In genomic region chr9:103725497-103725896, GRCm38 (mm10) we compare ENCODE assay signal across 14 mouse cellular contexts.
"Had no signal": no experiment of that assay in that cellular context is flagged by ENCODE, and none has a peak within 500 bp of the region (broad histone marks: within the 10 kb centered on the region; RNA-seq: fewer than 3 reads in every experiment).

No protein-coding gene starts in this region.

- ATAC-seq: midbrain, embryonic 16.5 days had no signal

- H3K4me3 ChIP-seq: kidney, embryonic 15.5 days; limb, embryonic 15.5 days; liver, embryonic 15.5 days; midbrain, embryonic 12.5 days had no signal

- DNase-seq: kidney, postnatal 14 days; layer of hippocampus, adult 9-11 months; layer of hippocampus, postnatal 36 days; lung, embryonic 14.5 days; lung, postnatal 10 days; lung, postnatal 4 days; right cerebral cortex, adult 18-20 months; right cerebral cortex, postnatal 25 days; thymus, postnatal 4 days had no signal

- H3K27me3 ChIP-seq: kidney, embryonic 15.5 days; limb, embryonic 15.5 days; liver, embryonic 15.5 days; midbrain, embryonic 12.5 days had no signal

- H3K36me3 ChIP-seq: kidney, embryonic 15.5 days; limb, embryonic 15.5 days; liver, embryonic 15.5 days; midbrain, embryonic 12.5 days had no signal

- H3K9me3 ChIP-seq: kidney, embryonic 15.5 days; limb, embryonic 15.5 days; liver, embryonic 15.5 days; midbrain, embryonic 12.5 days had no signal

- H3K27ac ChIP-seq: kidney, embryonic 15.5 days; limb, embryonic 15.5 days; liver, embryonic 15.5 days; midbrain, embryonic 12.5 days had no signal

- H3K4me1 ChIP-seq: kidney, embryonic 15.5 days; limb, embryonic 15.5 days; liver, embryonic 15.5 days had no signal

- H3K4me2 ChIP-seq: kidney, embryonic 15.5 days; limb, embryonic 15.5 days; liver, embryonic 15.5 days; lung, embryonic 14.5 days; midbrain, embryonic 12.5 days had no signal

- H3K9ac ChIP-seq: kidney, embryonic 15.5 days; limb, embryonic 15.5 days; liver, embryonic 15.5 days; lung, embryonic 14.5 days; midbrain, embryonic 12.5 days had no signal
